Mouse (Mus musculus) c-Kit-positive CD71-negative TER-119-negative erythroid progenitor cells, embryonic 14.5 days (primary cell): ENCODE measurements at regions not wholly inside any gene's neighbourhood (a gene's known extent, or its start where the extent isn't known, plus 50 kb on each side); places are given as distances from the start of the nearest gene placed in this dataset.
A peak's percentile ranks its signal among the peaks of the same experiment; 100 is the strongest.

Experiments used
- DNase-seq: peaks from one replicate; pipeline ENCODE4 v3.0.0-alpha.2; 2013; ENCODE audit warnings: low read depth

- no peak for DNase-seq
These were observed 100.8 kb downstream of the Tm2d1 start for GRCm38 (mm10) chr4:98282275-98282674.

- no peak for DNase-seq
These were observed 124.8 kb downstream of the Tm2d1 start for GRCm38 (mm10) chr4:98258336-98258735.

GRCm38 (mm10) chr4:98257711-98258110 is 125.4 kb downstream of the Tm2d1 start:
- DNase-seq, result no peak

- DNase-seq, result peak; percentile 12
These were observed 128.0 kb downstream of the Tm2d1 start for GRCm38 (mm10) chr4:98254856-98255853.

GRCm38 (mm10) chr4:98243941-98244929 is 138.9 kb downstream of the Tm2d1 start:
- no peak for DNase-seq

- peak; percentile 49 for DNase-seq
These were observed 139.6 kb downstream of the Tm2d1 start for GRCm38 (mm10) chr4:98243502-98243901.

- DNase-seq, result no peak
These were observed 141.2 kb downstream of the Tm2d1 start for GRCm38 (mm10) chr4:98241921-98242320.

- DNase-seq, result no peak
These were observed 142.8 kb downstream of the Tm2d1 start for GRCm38 (mm10) chr4:98240289-98240688.

GRCm38 (mm10) chr4:98238075-98238474 is 145.0 kb downstream of the Tm2d1 start:
- DNase-seq, result no peak

GRCm38 (mm10) chr4:98237475-98237874 is 145.6 kb downstream of the Tm2d1 start:
- no peak for DNase-seq

GRCm38 (mm10) chr4:98236006-98236783 is 146.9 kb downstream of the Tm2d1 start:
- DNase-seq, result no peak

- DNase-seq, result no peak
These were observed 154.9 kb downstream of the Tm2d1 start for GRCm38 (mm10) chr4:98228193-98228592.

- DNase-seq, result no peak
These were observed 158.7 kb downstream of the Tm2d1 start for GRCm38 (mm10) chr4:98224366-98224765.

GRCm38 (mm10) chr4:98223429-98223828 is 159.7 kb downstream of the Tm2d1 start:
- no peak for DNase-seq

GRCm38 (mm10) chr4:98221566-98221965 is 161.5 kb downstream of the Tm2d1 start:
- no peak for DNase-seq

GRCm38 (mm10) chr4:98215218-98215617 is 167.9 kb downstream of the Tm2d1 start:
- no peak for DNase-seq

GRCm38 (mm10) chr4:98207446-98207845 is 175.7 kb downstream of the Tm2d1 start:
- DNase-seq, result no peak

- DNase-seq, result no peak
These were observed 176.7 kb downstream of the Tm2d1 start for GRCm38 (mm10) chr4:98206245-98206970.

GRCm38 (mm10) chr4:98203129-98203528 is 180.0 kb downstream of the Tm2d1 start:
- no peak for DNase-seq

GRCm38 (mm10) chr4:98202232-98202631 is 180.9 kb downstream of the Tm2d1 start:
- no peak for DNase-seq

- no peak for DNase-seq
These were observed 182.0 kb downstream of the Tm2d1 start for GRCm38 (mm10) chr4:98201102-98201501.
